Mouse (Mus musculus) G1E (cell line): ENCODE data around the gene Sh3rf3.

Source experiments
- CTCF ChIP-seq: IDR thresholded peaks from 2 replicates; pipeline ENCODE4 v1.5.1; 2012; ENCODE audit warnings: low read depth, low read length, inconsistent platforms, mixed read lengths
- GATA1 ChIP-seq: IDR thresholded peaks from 2 replicates; pipeline ENCODE4 v1.6.1; 2012; ENCODE audit warnings: borderline replicate concordance, low read length, inconsistent platforms, mixed read lengths
- TAL1 ChIP-seq: conservative IDR thresholded peaks from 2 replicates; pipeline ENCODE4 v1.6.1; 2012; ENCODE audit warnings: low read depth, low read length, inconsistent platforms, mixed read lengths

DNA sequence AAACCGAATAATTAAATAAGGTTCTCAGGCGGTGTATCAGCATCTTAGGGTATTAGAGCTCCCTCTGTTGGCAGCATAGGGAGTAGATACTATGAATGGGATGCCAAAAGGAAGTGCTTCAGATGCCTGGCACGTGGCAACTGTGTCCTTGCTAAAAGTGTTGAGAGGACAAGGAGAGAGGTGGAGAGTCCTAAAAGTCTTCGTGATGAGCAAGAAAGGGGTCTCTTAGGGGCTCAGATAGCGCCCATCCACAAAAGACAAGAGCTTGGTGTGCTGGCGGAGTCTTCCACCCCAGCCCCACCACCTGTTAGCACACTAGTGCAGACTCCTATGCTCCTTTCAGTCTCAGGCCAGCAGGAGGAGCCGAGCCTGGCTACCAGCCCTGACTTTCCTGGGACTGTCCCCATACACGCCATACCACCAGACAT lies 336.8 kb downstream of the Sh3rf3 start:
- TF ChIP-seq CTCF (no peak), TAL1 (no peak), GATA1 (no peak)
